Mouse (Mus musculus): ENCODE measurements around the gene Gm21627.
"Not testable (repeated sequence)": the region's sequence is repeated elsewhere in the genome, so short reads cannot be mapped to it uniquely, and the experiment has no call there.

The Gm21627 gene

DNA sequence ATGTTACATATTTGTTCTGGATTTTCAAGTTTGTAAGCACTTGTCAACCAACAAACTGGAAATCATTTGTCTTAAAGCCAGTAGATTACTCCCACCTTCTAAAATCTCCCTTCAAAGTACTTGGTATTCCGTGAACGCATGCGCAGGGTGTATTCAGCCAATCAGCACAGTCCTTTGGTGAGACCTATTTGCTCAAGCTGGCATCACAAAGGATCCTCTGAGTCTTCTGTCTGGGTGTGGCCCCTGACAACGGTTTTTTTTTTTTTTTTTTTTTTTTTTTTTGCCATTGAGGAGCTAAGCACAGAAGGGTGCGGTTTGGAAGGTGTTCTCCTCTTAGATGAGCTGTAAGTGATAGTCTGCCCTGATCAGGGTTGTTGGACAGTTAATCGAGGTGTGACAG lies at the start of gene Gm21627:
Gene Gm21627 (plus strand): TSS at position 301 of the 400 bp plus-strand sequence.
- not testable (repeated sequence) for H3K4me1 ChIP-seq (replicated peaks; ENCODE audit: low read depth, low read length); H3K36me3 ChIP-seq (ENCODE audit: insufficient read depth, low read length); H3K27me3 ChIP-seq (ENCODE audit: insufficient read depth, low read length); H3K9me3 ChIP-seq (ENCODE audit: low read length); H3K4me3 ChIP-seq (replicated peaks; ENCODE audit: low read length)

Measured in E14TG2a.4 (cell line).